Mouse (Mus musculus) liver, embryonic 15.5 days (tissue): ENCODE data around the gene Upk3bl. TPM values are rescaled to one million over a fixed set of nuclear protein-coding genes. Genes with fewer than 3 reads are reported as not detected.

Experiments used
- microRNA-seq: library from miRNA; unstranded; fragments of <30 nt; microRNA quantifications from one replicate; pipeline ENCODE4, GENCODE M21; 2016
- polyA plus RNA-seq: library from polyadenylated mRNA; unstranded; fragments of >200 nt; fragmentation: Nextera tagmentation; extraction: Ambion mirVana; gene quantifications from 2 replicates; pipeline ENCODE4 v1.2.1, GENCODE M21; 2015

Gene Upk3bl
- polyA plus RNA-seq, 1 experiment from 2014 or later = 0.08 TPM

Small RNA genes within 50 kb of the gene (microRNA-seq; reads per million reads assigned to microRNA genes)
- not detected for gene Mir7035

Other genes starting within 250 kb of the Upk3bl start
- gene Srrm3, start 247.6 kb upstream of the Upk3bl start, polyA plus RNA-seq = 0.02 TPM in 1 of 2 replicates, not detected in the other
- 12.6 and 16.1 TPM in 2 replicates for gene Hspb1, start 166.6 kb upstream of the Upk3bl start, polyA plus RNA-seq
- 60.9 and 65.4 TPM in 2 replicates for gene Ywhag, start 119.9 kb upstream of the Upk3bl start, polyA plus RNA-seq
- gene Ssc4d, start 80.0 kb upstream of the Upk3bl start, polyA plus RNA-seq = 1.6 and 1.8 TPM in 2 replicates
- gene Zp3, start 74.4 kb upstream of the Upk3bl start, polyA plus RNA-seq = not detected in 2 replicates
- 6.7 and 6.9 TPM in 2 replicates for gene Dtx2, start 59.7 kb upstream of the Upk3bl start, polyA plus RNA-seq
- 3.3 and 3.8 TPM in 2 replicates for gene Upk3b, start 16.0 kb upstream of the Upk3bl start, polyA plus RNA-seq
- gene Rasa4, start 29.4 kb downstream of the Upk3bl start, polyA plus RNA-seq = 2.1 and 2.2 TPM in 2 replicates
- gene Polr2j, start 62.1 kb downstream of the Upk3bl start, polyA plus RNA-seq = 111 and 129 TPM in 2 replicates
- 34.1 and 37.2 TPM in 2 replicates for gene Lrwd1, start 81.6 kb downstream of the Upk3bl start, polyA plus RNA-seq
- gene Alkbh4, start 81.7 kb downstream of the Upk3bl start, polyA plus RNA-seq = 12.0 and 15.1 TPM in 2 replicates
- gene Orai2, start 116.2 kb downstream of the Upk3bl start, polyA plus RNA-seq = 3.4 and 4.4 TPM in 2 replicates
- 16.5 and 22.5 TPM in 2 replicates for gene Prkrip1, start 144.5 kb downstream of the Upk3bl start, polyA plus RNA-seq
- gene Sh2b2, start 192.1 kb downstream of the Upk3bl start, polyA plus RNA-seq = 2.1 and 2.3 TPM in 2 replicates